Mouse (Mus musculus): ENCODE measurements around the gene Wasf2.
A peak's percentile ranks its signal among the peaks of the same experiment; 100 is the strongest.
"Not testable (repeated sequence)": the region's sequence is repeated elsewhere in the genome, so short reads cannot be mapped to it uniquely, and the experiment has no call there.

Gene Wasf2

DNA sequence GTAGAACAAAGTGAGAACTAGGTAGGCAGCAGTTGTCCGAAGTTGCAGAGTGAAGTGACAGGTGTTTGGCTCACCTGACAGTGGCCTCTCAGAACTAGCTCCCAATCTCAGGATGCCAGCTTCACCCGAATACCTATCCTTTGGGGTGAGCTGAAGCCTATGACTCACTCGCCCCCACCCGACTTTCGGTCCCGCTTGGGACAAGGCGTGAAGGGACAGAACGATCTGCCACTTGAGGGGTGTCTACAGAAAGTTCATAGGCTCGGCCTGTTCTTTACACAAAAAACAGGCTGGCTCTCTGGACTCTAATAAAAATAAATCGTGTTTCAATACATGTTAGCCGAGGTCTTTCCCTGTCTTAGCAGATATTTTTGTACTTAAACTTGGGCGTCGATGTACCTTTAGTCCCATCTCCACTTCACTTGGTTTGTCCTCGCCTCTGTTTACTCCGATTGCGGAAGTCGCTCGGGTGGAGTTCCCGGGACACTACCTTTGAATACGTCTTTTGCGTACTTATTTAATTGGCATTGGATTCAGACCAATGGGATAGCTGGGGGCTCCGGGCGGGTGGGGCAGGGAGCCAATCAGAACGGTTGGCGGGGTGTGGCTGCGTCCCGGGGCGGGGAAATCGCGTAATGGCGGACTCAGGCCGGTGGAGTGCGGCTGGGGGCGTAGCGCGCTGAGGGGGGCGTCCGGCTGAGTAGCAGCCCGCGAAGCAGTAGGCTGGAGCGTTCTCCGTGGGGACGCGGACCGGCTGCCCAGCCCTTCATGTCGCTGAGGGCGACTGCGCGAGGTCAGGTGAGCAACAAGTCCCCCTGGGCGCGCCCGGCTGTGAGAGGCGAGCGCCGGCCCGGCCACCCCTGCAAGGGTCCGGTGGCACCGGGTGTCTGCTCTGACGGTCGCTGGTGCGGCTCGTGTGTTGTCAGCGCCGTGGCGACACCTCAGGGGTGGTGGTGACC, at the start of gene Wasf2:
Gene Wasf2 (plus strand): TSS at position 575 of the 959 bp plus-strand sequence.
- peak; percentile 97 for DNase-seq

DNA sequence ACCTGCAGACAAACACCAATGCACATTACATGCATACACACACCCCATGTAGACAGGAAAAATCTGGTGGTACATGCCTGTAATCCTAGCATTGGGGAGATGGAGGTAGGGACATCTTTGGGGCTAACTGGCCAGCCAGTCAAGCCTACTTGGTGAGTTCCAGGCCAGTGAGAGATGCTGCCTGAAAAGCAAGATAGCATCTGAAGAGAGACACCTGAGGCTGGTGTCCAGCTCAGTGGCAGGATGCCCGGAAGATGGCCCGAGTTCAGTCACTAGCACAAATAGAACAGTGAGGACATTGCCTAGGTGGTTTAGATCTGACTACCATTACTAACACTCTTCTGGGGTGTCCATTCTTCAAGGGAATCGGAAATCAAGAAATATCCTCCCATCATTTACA, 49.4 kb upstream of the Wasf2 start:
- no peak for DNase-seq

DNA sequence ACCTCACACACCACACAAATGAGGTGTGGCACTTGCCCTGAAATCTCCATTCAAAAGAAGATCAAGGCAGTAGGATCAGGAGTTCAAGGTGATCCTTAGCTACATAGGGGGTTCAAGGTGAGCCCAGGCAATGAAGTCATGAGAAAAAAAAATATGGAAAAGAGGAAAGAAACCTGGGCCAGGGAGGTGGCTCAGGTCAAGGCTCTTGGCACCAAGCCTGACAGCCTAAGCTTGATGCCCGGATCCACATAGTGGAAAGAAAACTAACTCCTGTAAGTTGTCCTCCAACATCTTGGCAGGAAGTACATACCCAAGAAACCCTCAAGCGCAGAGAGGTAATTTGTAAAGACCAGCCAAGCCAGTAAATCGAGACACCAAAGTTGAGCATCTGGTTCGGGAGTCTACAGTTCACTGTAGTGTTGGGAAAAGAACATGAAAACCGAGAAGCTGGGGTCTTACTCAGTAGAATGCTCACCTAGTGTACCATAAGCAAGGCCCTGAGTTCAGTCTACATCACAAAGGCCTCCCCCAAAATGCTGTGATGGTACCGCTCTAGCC, 48.0 kb upstream of the Wasf2 start:
- DNase-seq = no peak

DNA sequence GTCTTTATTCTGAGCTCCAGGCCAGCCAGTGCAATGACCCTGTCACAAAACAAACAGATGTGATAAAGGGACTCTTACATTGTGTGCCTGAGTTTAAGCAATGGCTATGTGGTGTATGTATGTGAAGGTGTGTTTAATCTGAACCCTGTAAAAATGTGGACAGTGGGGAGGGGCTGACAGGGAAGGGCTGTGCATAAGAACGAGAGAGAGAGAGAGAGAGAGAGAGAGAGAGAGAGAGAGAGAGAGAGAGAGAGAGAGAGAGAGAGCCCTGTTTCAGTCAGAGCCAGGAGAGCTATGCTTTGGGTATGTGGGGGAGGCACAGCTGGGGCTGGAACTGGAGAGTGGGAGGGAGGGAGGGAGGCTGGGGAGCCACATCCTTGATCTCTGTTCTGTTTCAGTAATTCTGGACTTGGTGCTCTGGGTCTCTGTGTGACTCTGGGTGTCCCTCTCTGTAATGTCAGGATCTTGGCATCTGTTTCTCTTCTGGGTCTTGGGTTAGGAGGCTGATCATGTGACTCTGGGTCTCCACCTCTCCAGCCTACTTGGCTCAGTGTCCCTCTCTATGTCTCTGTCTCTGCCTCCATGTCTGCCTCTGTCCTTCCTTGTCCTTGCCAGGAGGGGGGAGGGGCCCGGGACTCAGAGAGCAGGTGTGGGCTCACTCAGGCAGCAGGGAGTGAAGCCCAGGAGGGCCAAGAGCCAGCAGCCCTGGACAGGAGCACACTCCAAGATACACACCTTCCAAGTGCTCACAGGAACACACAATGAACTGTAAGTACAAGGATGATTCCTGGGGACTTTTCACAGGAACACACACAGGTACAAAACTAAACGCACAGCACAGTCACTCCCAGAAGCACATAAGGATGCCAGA, 46.1 kb upstream of the Wasf2 start:
- peak; percentile 63 for DNase-seq

DNA sequence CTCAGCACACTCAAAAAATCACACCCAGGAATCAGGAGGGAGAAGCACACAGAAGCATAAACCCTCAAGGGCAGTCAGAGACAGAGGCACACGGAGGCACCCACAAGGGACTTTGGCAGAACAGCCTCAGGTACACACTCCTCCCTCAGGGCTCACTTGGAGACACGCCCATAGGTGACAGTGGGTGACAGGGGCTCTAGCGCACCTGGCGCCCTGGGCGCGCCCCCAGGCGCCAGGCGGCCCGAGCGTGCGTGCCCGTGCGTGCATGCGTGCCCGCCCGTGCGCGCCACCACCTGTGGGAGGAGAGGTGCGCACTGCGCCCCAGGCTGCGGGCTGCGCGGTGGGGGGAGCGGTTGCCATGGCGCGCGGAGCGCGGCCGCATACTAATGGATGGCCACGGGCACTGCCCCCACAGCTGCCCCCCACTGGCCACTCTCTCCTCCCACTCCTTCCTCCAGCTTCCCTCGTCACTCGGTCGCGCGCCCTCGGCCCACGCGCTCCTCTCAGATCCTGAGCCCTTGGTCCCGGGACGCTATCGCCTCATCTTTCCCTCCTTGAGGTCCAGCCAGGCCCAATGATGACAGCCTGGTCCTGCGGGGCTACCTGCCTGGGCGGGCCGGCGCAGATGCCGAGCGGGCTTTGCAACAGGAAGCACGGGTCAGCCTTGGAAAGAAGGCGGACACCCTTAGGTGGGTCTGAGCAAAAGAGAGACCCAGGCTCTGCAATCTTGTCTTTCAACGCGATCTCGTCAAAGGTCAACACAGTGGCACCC, 45.1 kb upstream of the Wasf2 start:
- peak; percentile 60 for DNase-seq

DNA sequence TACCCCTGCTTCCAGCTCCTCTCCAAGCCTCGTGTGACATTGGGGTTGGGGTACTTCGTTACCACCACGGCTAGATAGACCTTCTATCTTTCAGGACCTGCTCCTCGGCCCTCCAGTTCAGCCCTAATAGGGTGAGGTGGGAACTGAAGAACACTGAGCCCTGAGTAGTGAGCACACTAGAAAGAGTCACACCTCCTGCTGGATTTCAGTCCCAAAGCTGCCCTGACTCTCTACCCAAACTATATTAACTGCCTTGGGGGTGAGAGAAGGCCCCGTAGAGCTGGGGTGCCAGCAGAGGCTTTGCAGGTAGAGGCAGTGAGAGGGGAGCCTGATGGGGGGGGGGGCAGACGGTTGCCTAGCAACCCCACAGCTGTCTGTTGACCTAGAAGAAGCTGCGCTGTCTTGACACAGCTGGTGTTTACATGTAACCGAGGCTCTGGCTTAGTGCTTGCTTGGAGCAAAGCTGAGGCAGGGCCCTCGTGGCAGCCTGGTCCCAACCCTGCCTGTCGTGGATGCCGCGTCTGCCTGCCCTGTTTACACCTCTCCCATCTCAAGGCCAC, 44.4 kb upstream of the Wasf2 start:
- peak; percentile 51 for DNase-seq

DNA sequence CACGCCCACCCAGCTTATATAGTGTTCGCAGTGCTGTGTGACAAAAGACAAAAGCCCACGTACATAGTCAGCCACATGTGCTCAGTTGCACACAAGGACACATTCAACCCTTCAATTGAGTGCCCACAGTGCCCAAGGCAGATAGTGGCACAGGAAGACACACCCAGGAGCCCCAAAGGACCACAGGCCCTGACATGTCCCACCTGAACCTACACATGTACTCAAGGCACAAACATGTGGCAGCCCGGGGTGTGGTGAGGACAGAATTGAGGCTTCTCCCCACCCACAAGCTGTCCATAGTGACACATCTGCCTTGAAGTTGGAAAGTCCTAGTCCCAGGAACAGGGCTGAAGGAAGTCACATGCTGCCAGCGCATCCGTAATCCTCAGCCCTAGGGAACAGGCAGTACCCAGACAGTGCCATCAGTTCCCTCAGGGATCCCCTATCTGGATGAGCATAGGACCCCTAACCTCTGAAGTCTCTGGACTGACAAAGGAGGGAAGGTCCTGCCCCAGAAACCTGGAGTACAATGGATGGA, 43.1 kb upstream of the Wasf2 start:
- peak; percentile 44 for DNase-seq

DNA sequence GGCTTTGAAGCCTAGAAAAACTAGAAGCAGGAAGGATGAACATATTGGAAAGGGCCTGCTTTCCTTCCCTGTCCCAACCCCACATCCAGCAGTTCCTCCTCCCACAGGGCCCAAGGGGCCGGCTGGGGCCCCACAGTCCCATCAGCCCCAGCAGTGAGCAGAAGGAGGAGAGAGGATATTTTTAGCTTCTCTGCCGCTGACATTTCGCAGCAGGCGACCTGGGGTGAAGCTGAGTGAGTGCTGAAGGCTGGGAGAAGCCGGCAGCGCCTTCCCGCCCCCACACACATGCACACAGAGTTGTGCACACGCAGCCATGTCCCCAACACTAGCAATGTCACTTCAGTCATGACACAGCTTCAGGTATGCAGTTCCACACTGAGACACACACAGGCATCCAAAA, 42.5 kb upstream of the Wasf2 start:
- peak; percentile 70 for DNase-seq

DNA sequence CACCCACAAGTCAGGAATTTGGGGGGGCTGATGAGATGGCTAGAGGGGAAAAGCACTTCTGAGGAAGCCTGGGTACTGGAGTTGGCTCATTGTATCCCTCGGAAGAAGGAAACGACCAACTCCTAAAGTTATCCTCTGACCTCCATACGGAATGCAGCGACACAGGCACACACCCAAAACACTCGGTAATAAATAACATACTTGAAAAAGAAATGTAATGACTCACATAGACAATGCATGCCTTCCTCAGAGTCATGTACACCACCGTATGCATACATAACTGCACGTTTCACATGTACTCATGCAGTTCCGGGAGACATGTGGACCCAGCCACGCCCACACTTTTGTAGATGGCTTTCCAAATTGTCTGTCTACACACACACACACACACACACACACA, 41.0 kb upstream of the Wasf2 start:
- no peak for DNase-seq

DNA sequence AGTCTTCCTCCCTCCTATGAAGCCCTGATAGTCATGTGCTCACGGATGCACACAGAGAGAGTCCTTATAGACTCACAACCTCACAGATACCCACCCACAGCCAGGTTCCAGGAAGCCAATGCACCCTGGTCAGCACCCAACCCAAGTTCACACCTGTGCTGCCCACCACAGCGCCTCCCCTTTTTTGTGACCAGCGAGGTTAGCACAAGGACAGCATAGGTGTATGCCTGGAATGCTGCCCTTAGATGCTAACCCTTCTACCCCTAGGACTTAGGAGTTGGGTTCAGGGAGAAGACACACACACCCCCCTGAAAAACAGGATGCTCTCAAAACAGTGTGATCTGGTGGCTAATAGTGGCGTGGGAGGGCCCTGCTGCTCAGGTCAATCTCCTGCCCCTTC, 40.5 kb upstream of the Wasf2 start:
- DNase-seq = no peak

DNA sequence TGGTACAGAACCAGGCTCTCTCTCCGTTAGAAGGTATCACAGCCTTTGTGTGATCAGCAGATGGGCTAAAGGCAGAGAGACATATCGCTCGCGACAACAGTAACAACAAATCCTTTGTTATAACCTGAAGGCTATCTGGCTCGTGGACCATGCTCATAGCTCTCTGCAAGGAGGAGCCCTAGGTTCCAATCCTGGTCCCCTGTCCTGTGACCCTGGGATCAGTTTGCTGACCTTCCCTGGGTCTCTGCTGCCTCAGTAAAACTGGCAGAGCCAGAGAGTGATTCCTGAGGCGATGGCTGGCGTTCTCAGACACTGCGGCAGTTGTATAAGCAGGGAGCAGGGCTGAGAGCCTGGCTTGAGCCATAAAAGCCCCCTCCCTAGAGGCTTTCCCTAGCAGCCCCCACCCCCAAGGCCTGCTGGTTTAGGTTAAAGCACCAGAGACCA, 40.0 kb upstream of the Wasf2 start:
- no peak for DNase-seq

DNA sequence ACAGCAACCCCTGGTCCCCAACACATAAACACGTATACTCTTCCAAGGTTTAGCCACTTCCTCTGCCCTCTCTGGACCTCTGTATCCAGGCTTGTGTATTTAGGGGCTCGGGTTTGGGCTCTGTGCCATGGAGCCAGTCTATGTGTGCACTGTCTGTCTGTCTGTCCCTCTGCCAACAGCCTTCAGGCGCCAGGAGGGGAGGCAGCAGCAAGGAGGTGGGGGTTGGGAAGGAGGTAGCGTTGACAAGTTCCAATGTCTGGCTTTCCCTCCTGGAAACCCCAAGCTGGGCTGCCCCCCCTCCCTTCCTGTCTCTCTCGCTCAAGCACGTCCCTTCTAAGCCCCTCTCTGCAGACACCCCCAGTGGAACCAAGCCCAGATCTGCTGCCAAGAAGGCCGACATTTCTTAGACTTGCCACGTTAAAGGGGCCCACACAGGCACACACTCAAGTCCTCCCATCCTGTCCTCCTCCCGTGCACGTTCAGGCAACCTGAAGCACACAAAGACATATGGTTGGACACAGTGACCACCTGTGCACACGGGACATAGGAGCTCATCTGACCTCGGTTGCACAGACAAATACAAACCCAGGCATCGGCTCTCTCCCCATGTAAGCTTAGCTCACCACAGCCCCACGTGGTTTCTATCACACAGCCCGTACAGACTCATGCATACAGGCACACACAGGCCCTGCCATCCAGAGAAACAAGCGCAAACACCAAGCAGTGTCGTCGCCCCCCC, 39.4 kb upstream of the Wasf2 start:
- peak; percentile 74 for DNase-seq

DNA sequence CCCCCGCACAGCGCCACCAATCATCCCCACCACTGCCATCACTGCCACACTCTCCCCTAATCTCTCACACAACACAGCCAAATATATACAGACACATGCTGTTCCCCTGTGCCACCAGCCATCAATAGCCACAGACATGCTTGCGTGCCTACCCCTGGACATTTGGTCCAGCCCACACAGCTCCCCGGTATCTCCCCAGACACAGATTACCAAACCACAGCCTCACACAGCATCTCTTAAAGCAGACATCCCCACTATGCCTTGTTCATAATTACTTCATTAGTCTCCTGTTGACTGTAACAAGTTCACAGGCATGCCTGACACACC, 38.9 kb upstream of the Wasf2 start:
- DNase-seq = no peak

DNA sequence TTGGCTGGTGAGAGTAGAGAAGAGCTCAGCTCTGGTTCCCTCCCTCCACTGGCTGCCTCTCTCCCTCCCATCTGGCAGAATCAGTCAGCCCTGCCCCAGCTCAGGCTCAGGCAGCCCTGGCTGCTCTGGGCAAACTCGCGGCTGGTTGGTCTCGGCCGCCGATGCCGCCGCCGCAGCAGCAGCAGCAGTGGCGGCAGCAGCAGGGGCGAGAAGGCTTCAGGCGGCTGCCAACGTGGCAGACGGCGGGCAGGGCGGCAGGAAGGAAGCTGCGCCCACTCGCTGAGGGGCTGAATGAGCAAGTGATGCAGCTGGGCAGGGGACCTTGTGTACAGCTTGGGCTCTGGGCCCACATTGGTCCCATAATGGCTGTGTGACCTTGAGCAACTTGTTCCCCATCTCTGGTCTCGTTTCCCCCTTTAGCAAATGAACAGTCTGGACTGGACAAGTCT, 37.8 kb upstream of the Wasf2 start:
- DNase-seq = peak; percentile 65

DNA sequence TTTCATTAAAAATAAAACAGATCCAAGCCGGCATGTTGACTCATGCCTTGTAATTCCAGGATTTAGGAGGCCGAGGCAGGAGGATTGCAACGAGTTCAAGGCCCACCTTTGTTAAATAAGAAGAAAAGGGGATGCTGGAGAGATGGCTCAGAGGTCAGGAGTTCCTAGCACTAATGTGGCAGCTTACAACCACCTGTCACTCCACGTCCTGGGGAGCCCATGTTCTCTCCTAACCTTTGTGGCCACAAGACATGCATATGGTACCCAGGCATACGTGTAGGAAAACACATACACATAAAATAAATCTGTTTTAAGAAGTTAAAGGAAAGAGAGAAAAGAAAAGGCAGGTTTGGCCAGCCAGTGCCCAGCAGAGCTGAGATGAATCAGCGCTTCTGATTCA, 37.2 kb upstream of the Wasf2 start:
- DNase-seq = no peak

DNA sequence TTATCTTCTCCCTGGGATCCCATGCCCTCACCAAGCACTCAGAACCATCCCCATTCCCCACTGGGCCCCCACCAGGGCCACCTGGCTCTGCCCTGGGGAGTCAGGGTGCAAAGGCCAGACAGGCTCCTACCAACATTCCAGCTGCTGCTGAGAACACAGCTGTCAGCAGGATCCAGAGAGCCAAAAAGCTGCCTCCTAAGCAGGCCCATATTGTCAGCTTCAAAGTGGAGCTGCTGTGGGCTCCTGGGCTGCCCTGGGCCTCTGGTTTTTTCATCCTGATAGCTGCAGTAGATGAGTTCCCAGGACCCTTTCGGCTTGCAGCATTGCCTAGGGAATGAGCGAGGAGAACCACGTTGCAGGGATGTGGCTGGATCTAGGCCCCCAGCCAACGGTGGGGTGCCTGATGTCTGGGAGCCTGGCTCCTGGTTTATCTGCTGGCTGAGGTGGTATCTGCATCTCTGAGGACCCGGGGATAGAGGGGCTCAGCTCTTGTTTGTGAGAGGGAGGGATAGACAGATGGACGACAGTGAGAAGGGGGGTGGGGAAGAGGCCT, 36.7 kb upstream of the Wasf2 start:
- no peak for DNase-seq

DNA sequence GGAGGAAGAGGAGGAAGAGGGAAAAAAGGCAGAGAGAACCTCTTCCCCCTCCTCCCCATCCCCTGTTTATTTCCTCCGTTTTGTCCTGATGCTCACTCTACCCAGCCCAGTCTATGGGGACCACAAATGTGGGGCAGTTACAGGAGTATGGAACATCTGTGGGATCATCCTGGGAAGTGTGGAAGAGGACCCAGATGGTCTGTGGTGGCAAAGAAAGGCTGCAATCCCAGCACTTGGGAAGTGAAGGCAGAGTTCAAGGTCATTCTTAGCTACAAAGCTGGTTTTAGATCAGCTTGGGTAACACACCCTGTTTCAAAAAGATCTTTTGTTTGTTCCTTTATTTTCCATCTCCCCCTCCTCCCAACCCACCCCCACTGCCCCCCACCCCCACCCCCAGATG, 36.0 kb upstream of the Wasf2 start:
- no peak for DNase-seq

DNA sequence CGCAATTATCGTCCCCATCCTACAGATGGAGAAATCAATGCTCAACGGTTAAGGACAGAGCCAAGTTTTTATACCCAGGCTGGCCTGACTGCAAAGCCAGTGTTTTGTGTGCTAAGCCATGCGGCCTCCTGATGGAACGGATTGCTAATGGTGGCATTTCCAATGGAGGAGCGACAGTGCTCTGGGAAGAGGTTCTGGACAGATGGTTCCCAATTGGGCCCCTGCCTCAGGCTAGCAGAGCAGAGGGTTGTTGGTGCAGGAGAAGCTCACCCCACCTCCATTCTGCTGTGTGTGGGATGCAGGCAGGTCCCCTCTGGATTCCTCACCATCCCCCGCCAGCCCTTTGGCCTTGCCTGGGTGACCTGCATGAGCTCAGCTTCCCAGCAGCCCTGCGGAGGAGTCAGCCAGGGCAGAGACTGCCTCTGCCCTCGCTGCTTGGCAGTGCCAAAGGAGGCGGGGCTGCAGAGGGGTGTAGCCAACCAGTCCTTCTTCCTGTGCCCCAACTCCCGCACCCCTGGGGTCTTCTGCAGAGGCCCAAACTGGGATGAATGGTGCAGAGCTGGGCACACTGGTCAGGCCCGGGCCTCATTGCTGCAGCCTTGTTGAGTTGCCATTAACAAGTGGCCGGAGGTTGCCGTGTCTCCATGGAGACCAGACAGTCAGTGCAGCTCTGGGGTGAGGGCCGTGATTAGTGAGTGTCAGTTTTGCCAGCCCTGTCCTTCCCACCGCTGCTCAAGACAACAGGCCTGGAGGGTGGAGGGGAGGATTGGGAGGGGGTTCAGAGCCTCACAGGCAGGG, 35.2 kb upstream of the Wasf2 start:
- peak; percentile 82 for DNase-seq

DNA sequence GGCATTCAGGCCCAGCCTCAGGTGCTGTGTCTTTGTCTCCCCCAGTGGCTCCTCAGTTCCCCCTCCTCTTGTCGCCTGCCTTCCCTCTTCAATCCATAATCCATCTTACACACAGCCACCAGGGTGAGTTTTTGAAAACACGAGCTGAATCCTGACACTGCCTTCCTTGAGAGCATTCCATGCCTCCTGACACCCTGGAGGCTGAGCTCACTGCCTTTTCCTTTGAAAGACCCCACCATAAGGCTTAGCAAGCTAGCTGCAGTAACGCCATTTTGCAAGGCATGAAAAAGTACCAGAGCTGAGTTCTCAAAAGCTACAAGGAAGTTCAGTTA, 34.6 kb upstream of the Wasf2 start:
- DNase-seq = not testable (repeated sequence)

DNA sequence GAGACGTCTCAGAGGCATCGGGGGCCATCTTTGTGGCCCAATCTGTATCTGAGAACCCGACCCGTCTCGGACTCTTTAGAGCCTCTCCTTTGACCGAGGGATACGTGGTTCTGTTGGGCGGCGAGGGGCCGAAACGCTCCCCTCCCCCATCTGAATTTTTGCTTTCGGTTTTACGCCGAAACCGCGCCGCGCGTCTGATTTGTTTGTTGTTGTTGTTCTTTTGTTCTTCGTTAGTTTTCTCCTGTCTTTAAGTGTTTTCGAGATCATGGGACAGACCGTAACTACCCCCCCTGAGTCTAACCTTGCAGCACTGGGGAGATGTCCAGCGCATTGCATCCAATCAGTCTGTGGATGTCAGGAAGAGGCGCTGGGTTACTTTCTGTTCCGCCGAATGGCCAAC, 33.6 kb upstream of the Wasf2 start:
- not testable (repeated sequence) for DNase-seq
